Mouse (Mus musculus) cerebellum, adult 2 months (tissue): ENCODE data around the gene Pcolce.

Experiments used
- CTCF ChIP-seq: fragments of 200-500 bp; IDR thresholded peaks from 2 replicates; pipeline ENCODE4 v1.5.1; 2011; ENCODE audit warnings: low read depth, mild to moderate bottlenecking, control low read depth, low read length, moderate library complexity, borderline replicate concordance; ENCODE audit not compliant: insufficient read depth
- POLR2A ChIP-seq: fragments of 200-500 bp; IDR thresholded peaks from 2 replicates; pipeline ENCODE4 v1.6.1; 2011; ENCODE audit warnings: low read length, control low read depth, borderline replicate concordance; ENCODE audit not compliant: insufficient read depth

GRCm38 (mm10) chr5:137647827-137648601, 34.4 kb upstream of the Pcolce start:
- no peak for TF ChIP-seq CTCF
- TF ChIP-seq POLR2A = no peak
